Mouse (Mus musculus) stomach, postnatal 0 days (tissue): Measurements from ENCODE around the gene Olfr904. TPM values are rescaled to one million over a fixed set of nuclear protein-coding genes. Genes with fewer than 3 reads are reported as not detected.

Source experiments
- ATAC-seq: fragments of 200-750 bp; cut with Nextera tagmentation; 2 replicates; pipeline ENCODE4 v1.8.0; 2017; ENCODE audit not compliant: low FRiP score, low TSS enrichment
- DNase-seq: peaks from one replicate; pipeline ENCODE4 v3.0.0-alpha.2; 2016; ENCODE audit warnings: low spot score
- H3K27ac ChIP-seq: fragments of 300-500 bp; sonication (generic); replicated peaks from 2 replicates; pipeline ENCODE4 v1.5.1; 2014; ENCODE audit warnings: mild to moderate bottlenecking, control low read depth
- H3K27me3 ChIP-seq: fragments of 300-500 bp; sonication (generic); 2 replicates; pipeline ENCODE4 v1.6.1; 2014; ENCODE audit warnings: low read length; ENCODE audit not compliant: control insufficient read depth, insufficient read depth
- H3K36me3 ChIP-seq: fragments of 300-500 bp; sonication (generic); 2 replicates; pipeline ENCODE4 v1.6.1; 2014; ENCODE audit warnings: low read length, mixed read lengths; ENCODE audit not compliant: control insufficient read depth, insufficient read depth
- H3K4me1 ChIP-seq: fragments of 300-500 bp; sonication (generic); replicated peaks from 2 replicates; pipeline ENCODE4 v1.6.1; 2014; ENCODE audit warnings: antibody characterized with exemption; ENCODE audit not compliant: control insufficient read depth, insufficient read depth
- H3K4me2 ChIP-seq: fragments of 300-500 bp; sonication (generic); replicated peaks from 2 replicates; pipeline ENCODE4 v1.6.1; 2014; ENCODE audit warnings: low read depth, mild to moderate bottlenecking, control low read depth, moderate library complexity
- H3K4me3 ChIP-seq: fragments of 300-500 bp; sonication (generic); 2 replicates; pipeline ENCODE4 v1.5.1; 2014; ENCODE audit warnings: low read depth, low read length, control low read depth
- H3K9ac ChIP-seq: fragments of 300-500 bp; sonication (generic); 2 replicates; pipeline ENCODE4 v1.6.1; 2014; ENCODE audit warnings: mild to moderate bottlenecking, low read length, control low read depth, mixed read lengths
- H3K9me3 ChIP-seq: fragments of 300-500 bp; sonication (generic); 2 replicates; pipeline ENCODE4 v1.6.1; 2016; ENCODE audit warnings: low read length; ENCODE audit not compliant: control insufficient read depth
- CTCF ChIP-seq: IDR thresholded peaks from 2 replicates; pipeline ENCODE4 v1.5.1; 2016; ENCODE audit warnings: antibody characterized with exemption, low read depth, mild to moderate bottlenecking, moderate library complexity
- EP300 ChIP-seq: optimal IDR thresholded peaks from 2 replicates; pipeline ENCODE3; 2016; ENCODE audit warnings: antibody characterized with exemption
- WGBS: fragments of 180-500 bp; shearing (Covaris S2); extraction: QIAGEN DNeasy Blood & Tissue Kit; methylation state at CpG from one replicate; pipeline ENCODE4 v1.1.7; 2014; 5-methylcytosine and 5-hydroxymethylcytosine counted together
- polyA plus RNA-seq: library from polyadenylated mRNA; unstranded; fragments of >200 nt; fragmentation: Nextera tagmentation; extraction: Ambion mirVana; gene quantifications from 2 replicates; pipeline ENCODE4 v1.2.1, GENCODE M21; 2015

The Olfr904 gene
- polyA plus RNA-seq, 1 experiment from 2014 or later: not detected

DNA sequence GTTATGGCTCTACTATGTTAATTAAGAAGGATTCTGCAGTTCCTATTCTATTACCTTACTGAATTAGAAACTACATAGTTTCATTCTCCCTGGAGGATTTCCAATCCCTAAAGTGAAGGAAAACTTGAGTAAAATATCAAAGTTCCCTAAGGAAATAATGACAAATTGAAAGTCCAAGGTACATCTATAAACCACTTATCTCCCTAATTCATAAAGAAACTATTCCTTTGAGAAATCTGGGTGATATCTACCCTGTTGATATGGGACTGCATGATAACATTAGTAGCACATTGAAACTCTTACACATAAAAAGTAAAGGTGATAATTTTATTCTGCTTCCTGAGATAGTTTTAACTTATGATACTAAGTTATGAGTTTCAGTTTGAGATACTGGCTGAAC lies 7.9 kb downstream of the Olfr904 start, which contains the start of gene Olfr905:
Olfr905 (plus strand) TSS at position 301 of the 400 bp plus-strand sequence.
- Histone ChIP-seq H3K36me3 (no peaks in the 10 kb centered on the region), H3K9me3 (no peaks in the 10 kb centered on the region), H3K4me1 (no peaks in the 10 kb centered on the region), H3K4me2 (no peak within 1 kb of the TSS), H3K4me3 (no peak within 1 kb of the TSS), H3K27ac (no peak within 1 kb of the TSS), H3K27me3 (no peaks in the 10 kb centered on the region), H3K9ac (no peak within 1 kb of the TSS)
- ATAC-seq (no peak), DNase-seq (no peak)
- no peak for TF ChIP-seq CTCF
- TF ChIP-seq EP300: no peak

DNA sequence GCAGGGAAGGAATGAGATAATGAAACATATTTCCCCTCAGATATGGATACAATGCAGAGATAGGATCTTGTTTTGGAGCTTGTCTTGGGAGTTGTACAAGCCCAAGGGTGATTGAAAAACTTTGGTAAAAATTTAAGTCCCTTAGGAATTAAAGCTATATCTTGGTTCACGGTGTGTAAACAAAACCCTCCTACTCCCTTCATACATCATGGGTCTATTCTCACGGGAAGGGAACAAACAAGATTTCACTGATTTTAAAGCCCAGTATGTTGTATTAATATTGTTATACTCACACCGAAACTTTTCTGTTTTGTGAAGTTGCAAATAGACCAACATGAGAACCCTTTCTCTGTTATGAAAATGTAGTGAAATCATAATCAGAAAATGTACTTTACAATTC lies 23.8 kb downstream of the Olfr904 start, which contains the start of gene Olfr906:
Olfr906 (plus strand) TSS at position 301 of the 400 bp plus-strand sequence.
- no peak for ATAC-seq
- WGBS: 60% methylated on average over 3 of the region's 3 CpGs
- H3K9ac ChIP-seq: no peak within 1 kb of the TSS
- H3K9me3 ChIP-seq: no peaks in the 10 kb centered on the region
- DNase-seq: no peak
- H3K4me1 ChIP-seq: no peaks in the 10 kb centered on the region
- no peaks in the 10 kb centered on the region for H3K27me3 ChIP-seq
- TF ChIP-seq CTCF (no peak), EP300 (no peak)
- H3K4me3 ChIP-seq: no peak within 1 kb of the TSS
- H3K4me2 ChIP-seq: no peak within 1 kb of the TSS
- no peaks in the 10 kb centered on the region for H3K36me3 ChIP-seq
- H3K27ac ChIP-seq: no peak within 1 kb of the TSS

DNA sequence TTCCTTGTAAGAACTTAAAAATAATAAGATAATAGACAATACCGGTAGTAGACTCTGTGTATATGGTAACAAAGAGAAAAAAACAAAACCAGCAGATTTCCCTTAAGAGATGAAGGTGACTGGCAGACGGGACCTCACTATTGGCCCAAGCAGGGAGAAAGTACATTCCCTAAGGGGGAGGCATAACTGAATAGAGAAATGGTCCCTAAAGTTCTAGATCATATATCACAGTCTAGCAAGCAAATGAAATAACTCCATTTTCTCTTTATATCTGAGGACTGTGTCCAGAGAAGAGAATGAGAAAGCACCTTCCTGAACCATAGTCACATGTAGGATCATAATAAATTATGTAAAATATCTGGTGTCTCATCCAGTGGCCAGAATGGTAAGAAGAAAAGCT lies 32.6 kb downstream of the Olfr904 start, which contains the start of gene Olfr907:
Olfr907 (plus strand) TSS at position 301 of the 400 bp plus-strand sequence.
- H3K27ac ChIP-seq: no peak within 1 kb of the TSS
- 71% methylated on average over 2 of the region's 2 CpGs for WGBS
- no peaks in the 10 kb centered on the region for H3K27me3 ChIP-seq
- no peaks in the 10 kb centered on the region for H3K4me1 ChIP-seq
- TF ChIP-seq EP300: no peak
- no peak for TF ChIP-seq CTCF
- H3K9ac ChIP-seq: no peak within 1 kb of the TSS
- no peak for DNase-seq
- H3K9me3 ChIP-seq: no peaks in the 10 kb centered on the region
- no peaks in the 10 kb centered on the region for H3K36me3 ChIP-seq
- H3K4me2 ChIP-seq: no peak within 1 kb of the TSS
- ATAC-seq: no peak
- H3K4me3 ChIP-seq: no peak within 1 kb of the TSS

- Histone ChIP-seq H3K4me2 (no peak overlapping the region), H3K9ac (no peak overlapping the region), H3K4me3 (no peak overlapping the region), H3K9me3 (no peaks in the 10 kb centered on the region), H3K36me3 (no peaks in the 10 kb centered on the region), H3K27ac (no peak overlapping the region), H3K27me3 (no peaks in the 10 kb centered on the region), H3K4me1 (no peaks in the 10 kb centered on the region)
- DNase-seq (no peak), ATAC-seq (no peak; the same call in 1 of the 2 replicates)
- 63% methylated on average over 2 of the region's 2 CpGs for WGBS
- TF ChIP-seq CTCF: no peak
- TF ChIP-seq EP300: no peak
Measured at GRCm38 (mm10) chr9:38512353-38512752, 49.4 kb downstream of the Olfr904 start.

Other genes starting within 250 kb of the Olfr904 start
- gene Olfr894, start 245.1 kb upstream of the Olfr904 start, polyA plus RNA-seq: not detected in 2 replicates
- not detected in 2 replicates for gene Olfr143, start 210.4 kb upstream of the Olfr904 start, polyA plus RNA-seq
- gene Olfr895, start 195.3 kb upstream of the Olfr904 start, polyA plus RNA-seq: not detected in 2 replicates
- not detected in 2 replicates for gene Olfr896-ps1, start 172.0 kb upstream of the Olfr904 start, polyA plus RNA-seq
- gene Olfr25, start 134.1 kb upstream of the Olfr904 start, polyA plus RNA-seq: not detected in 2 replicates
- not detected in 2 replicates for gene Olfr898, start 114.7 kb upstream of the Olfr904 start, polyA plus RNA-seq
- gene Olfr250, start 96.2 kb upstream of the Olfr904 start, polyA plus RNA-seq: not detected in 2 replicates
- not detected in 2 replicates for gene Olfr251, start 86.1 kb upstream of the Olfr904 start, polyA plus RNA-seq
- gene Olfr147, start 61.4 kb upstream of the Olfr904 start, polyA plus RNA-seq: not detected in 2 replicates
- gene Olfr901, start 33.7 kb upstream of the Olfr904 start, polyA plus RNA-seq: not detected in 2 replicates
- gene Olfr902, start 15.5 kb upstream of the Olfr904 start, polyA plus RNA-seq: not detected in 2 replicates
- not detected in 2 replicates for gene Olfr905, start 8.0 kb downstream of the Olfr904 start, polyA plus RNA-seq
- gene Olfr906, start 23.9 kb downstream of the Olfr904 start, polyA plus RNA-seq: not detected in 2 replicates
- not detected in 2 replicates for gene Olfr907, start 32.7 kb downstream of the Olfr904 start, polyA plus RNA-seq
- gene Olfr911-ps1, start 58.4 kb downstream of the Olfr904 start, polyA plus RNA-seq: not detected in 2 replicates
- not detected in 2 replicates for gene Olfr910, start 74.7 kb downstream of the Olfr904 start, polyA plus RNA-seq
- 0.01 TPM in 1 of 2 replicates, not detected in the other for gene Olfr912, start 117.0 kb downstream of the Olfr904 start, polyA plus RNA-seq
- 0.04 TPM in 1 of 2 replicates, not detected in the other for gene Olfr913, start 129.6 kb downstream of the Olfr904 start, polyA plus RNA-seq
- gene Olfr914, start 142.0 kb downstream of the Olfr904 start, polyA plus RNA-seq: not detected in 2 replicates
- 0.02 TPM in 1 of 2 replicates, not detected in the other for gene Olfr916, start 196.7 kb downstream of the Olfr904 start, polyA plus RNA-seq
- not detected in 2 replicates for gene Olfr917, start 202.7 kb downstream of the Olfr904 start, polyA plus RNA-seq
- gene Olfr918, start 211.5 kb downstream of the Olfr904 start, polyA plus RNA-seq: not detected in 2 replicates
- gene Olfr919, start 240.5 kb downstream of the Olfr904 start, polyA plus RNA-seq: not detected in 2 replicates